Mouse (Mus musculus) neural tube, embryonic 13.5 days (tissue): ENCODE measurements around the gene Apoa2. TPM values are rescaled to one million over a fixed set of nuclear protein-coding genes. Genes with fewer than 3 reads are reported as not detected.
A peak's percentile ranks its signal among the peaks of the same experiment; 100 is the strongest.

ENCODE experiments used
- ATAC-seq: fragments of 200-750 bp; cut with Nextera tagmentation; 2 replicates; pipeline ENCODE4 v1.8.0; 2017; ENCODE audit warnings: low read depth, mild to moderate bottlenecking, moderate TSS enrichment, moderate library complexity
- H3K27ac ChIP-seq: fragments of 300-500 bp; sonication (generic); replicated peaks from 2 replicates; pipeline ENCODE4 v1.5.1; 2015; ENCODE audit warnings: moderate library complexity, mild to moderate bottlenecking, inconsistent platforms
- H3K27me3 ChIP-seq: fragments of 300-500 bp; sonication (generic); 2 replicates; pipeline ENCODE4 v1.6.1; 2015; ENCODE audit warnings: mild to moderate bottlenecking, inconsistent platforms
- H3K36me3 ChIP-seq: fragments of 300-500 bp; sonication (generic); 2 replicates; pipeline ENCODE4 v1.6.1; 2015; ENCODE audit warnings: mild to moderate bottlenecking, inconsistent platforms
- H3K4me1 ChIP-seq: fragments of 300-500 bp; sonication (generic); replicated peaks from 2 replicates; pipeline ENCODE4 v1.6.1; 2015; ENCODE audit warnings: inconsistent platforms
- H3K4me2 ChIP-seq: fragments of 300-500 bp; sonication (generic); 2 replicates; pipeline ENCODE4 v1.6.1; 2015; ENCODE audit warnings: inconsistent platforms, mild to moderate bottlenecking, moderate library complexity
- H3K4me3 ChIP-seq: fragments of 300-500 bp; sonication (generic); 2 replicates; pipeline ENCODE4 v1.5.1; 2015; ENCODE audit warnings: mild to moderate bottlenecking, inconsistent platforms
- H3K9ac ChIP-seq: fragments of 300-500 bp; sonication (generic); 2 replicates; pipeline ENCODE4 v1.6.1; 2015; ENCODE audit warnings: moderate library complexity, mild to moderate bottlenecking, inconsistent platforms
- H3K9me3 ChIP-seq: fragments of 300-500 bp; sonication (generic); 2 replicates; pipeline ENCODE4 v1.6.1; 2016; ENCODE audit warnings: inconsistent platforms
- WGBS: fragments of 180-500 bp; shearing (Covaris S2); methylation state at CpG from one replicate; pipeline ENCODE4 v1.1.7; 2015; 5-methylcytosine and 5-hydroxymethylcytosine counted together
- polyA plus RNA-seq: library from polyadenylated mRNA; unstranded; fragments of >200 nt; fragmentation: Nextera tagmentation; extraction: Ambion mirVana; gene quantifications from 2 replicates; pipeline ENCODE4 v1.2.1, GENCODE M21; 2015

Gene Apoa2
- polyA plus RNA-seq, 1 experiment from 2014 or later: 6.8 TPM

DNA sequence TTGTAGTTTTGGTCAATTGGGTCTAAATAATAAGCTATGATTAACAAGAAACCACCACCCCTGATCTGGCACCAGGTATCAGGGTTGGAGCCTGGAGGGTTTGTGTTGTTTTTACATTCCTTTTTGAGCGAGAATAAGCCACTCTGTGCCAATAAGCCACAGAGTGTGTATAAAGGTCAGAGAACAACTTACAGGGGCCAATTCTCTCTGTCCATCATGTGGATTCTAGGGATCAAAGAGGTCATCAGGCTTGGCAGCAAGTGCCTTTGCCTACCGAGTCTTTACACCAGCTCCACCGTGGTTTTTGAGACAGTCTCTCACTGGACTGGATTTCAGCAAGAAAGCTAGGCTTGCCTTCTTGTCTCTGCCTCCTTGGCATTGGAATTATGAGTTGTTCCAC, 12.0 kb upstream of the Apoa2 start:
- H3K9me3 ChIP-seq: no peaks in the 10 kb centered on the region
- no peak overlapping the region for H3K4me3 ChIP-seq
- H3K27ac ChIP-seq: no peak overlapping the region
- no peak overlapping the region for H3K9ac ChIP-seq
- ATAC-seq: no peak
- no peak overlapping the region for H3K4me2 ChIP-seq
- H3K4me1 ChIP-seq: no peaks in the 10 kb centered on the region
- WGBS: 66% methylated on average over 3 of the region's 3 CpGs
- H3K36me3 ChIP-seq: peaks cover 2% of the 10 kb centered on the region; the same call in 1 of the 2 replicates
- H3K27me3 ChIP-seq: 0 out of 2 replicates have a peak, but pooled peaks cover 6% of the 10 kb centered on the region

GRCm38 (mm10) chr1:171213801-171214496, 10.9 kb upstream of the Apoa2 start, which contains the start of gene Nr1i3:
Gene Nr1i3 (plus strand): TSS chr1:171213970.
- Histone ChIP-seq H3K4me1 (no peaks in the 10 kb centered on the region), H3K27me3 (0 out of 2 replicates have a peak, but pooled peaks cover 6% of the 10 kb centered on the region), H3K4me3 (no peak within 1 kb of the TSS), H3K36me3 (peaks cover 13% of the 10 kb centered on the region), H3K4me2 (no peak within 1 kb of the TSS), H3K9me3 (no peaks in the 10 kb centered on the region), H3K9ac (no peak within 1 kb of the TSS), H3K27ac (no peak within 1 kb of the TSS)
- ATAC-seq: no peak
- WGBS: 73% methylated on average over 10 of the region's 10 CpGs

- no peak for ATAC-seq
- WGBS: 92% methylated on average over 18 of the region's 18 CpGs
- Histone ChIP-seq H3K4me2 (no peak overlapping the region), H3K9ac (no peak overlapping the region), H3K4me3 (no peak overlapping the region), H3K4me1 (peaks cover 10% of the 10 kb centered on the region), H3K9me3 (no peaks in the 10 kb centered on the region), H3K36me3 (peaks cover 27% of the 10 kb centered on the region), H3K27me3 (0 out of 2 replicates have a peak, but pooled peaks cover 6% of the 10 kb centered on the region), H3K27ac (no peak overlapping the region)
Observed at GRCm38 (mm10) chr1:171216241-171216955, 8.5 kb upstream of the Apoa2 start.

GRCm38 (mm10) chr1:171220871-171221270, 4.0 kb upstream of the Apoa2 start:
- Histone ChIP-seq H3K36me3 (peaks cover 27% of the 10 kb centered on the region), H3K4me1 (peaks cover 19% of the 10 kb centered on the region), H3K4me2 (peak overlapping the region; percentile 82), H3K4me3 (peak overlapping the region; percentile 52), H3K9ac (no peak overlapping the region), H3K27ac (no peak overlapping the region), H3K27me3 (no peaks in the 10 kb centered on the region), H3K9me3 (no peaks in the 10 kb centered on the region)
- peak; percentile 12; the same call in 1 of the 2 replicates for ATAC-seq
- 9% methylated on average over 10 of the region's 10 CpGs for WGBS

GRCm38 (mm10) chr1:171221281-171222193, 3.3 kb upstream of the Apoa2 start:
- ATAC-seq: no peak; the same call in none of the 2 replicates
- no peaks in the 10 kb centered on the region for H3K9me3 ChIP-seq
- peak overlapping the region; percentile 52 for H3K4me3 ChIP-seq
- H3K9ac ChIP-seq: peak overlapping the region; percentile 76
- H3K27ac ChIP-seq: peak overlapping the region; percentile 20; the same call in 1 of the 2 replicates
- H3K4me1 ChIP-seq: peaks cover 19% of the 10 kb centered on the region
- H3K27me3 ChIP-seq: no peaks in the 10 kb centered on the region
- peaks cover 27% of the 10 kb centered on the region for H3K36me3 ChIP-seq
- 5% methylated on average over 22 of the region's 22 CpGs for WGBS
- H3K4me2 ChIP-seq: peak overlapping the region; percentile 82

GRCm38 (mm10) chr1:171222238-171223155, 2.4 kb upstream of the Apoa2 start, which contains the start of gene Tomm40l:
Gene Tomm40l (minus strand): TSS chr1:171222514.
- peak; percentile 95 for ATAC-seq
- no peaks in the 10 kb centered on the region for H3K27me3 ChIP-seq
- H3K4me1 ChIP-seq: peaks cover 19% of the 10 kb centered on the region
- no peaks in the 10 kb centered on the region for H3K9me3 ChIP-seq
- H3K36me3 ChIP-seq: peaks cover 27% of the 10 kb centered on the region
- H3K27ac ChIP-seq: peak within 1 kb of the TSS; percentile 63
- peak within 1 kb of the TSS; percentile 76 for H3K9ac ChIP-seq
- WGBS: 2% methylated on average over 28 of the region's 28 CpGs
- H3K4me2 ChIP-seq: peak within 1 kb of the TSS; percentile 82
- peak within 1 kb of the TSS; percentile 52 for H3K4me3 ChIP-seq

GRCm38 (mm10) chr1:171223168-171223567, 1.7 kb upstream of the Apoa2 start:
- H3K9me3 ChIP-seq: no peaks in the 10 kb centered on the region
- H3K4me1 ChIP-seq: peaks cover 19% of the 10 kb centered on the region
- 90% methylated on average over 6 of the region's 6 CpGs for WGBS
- H3K27ac ChIP-seq: peak overlapping the region; percentile 63
- H3K4me3 ChIP-seq: peak overlapping the region; percentile 52; the same call in 1 of the 2 replicates
- H3K9ac ChIP-seq: no peak overlapping the region
- ATAC-seq: no peak
- H3K4me2 ChIP-seq: peak overlapping the region; percentile 82
- no peaks in the 10 kb centered on the region for H3K27me3 ChIP-seq
- peaks cover 21% of the 10 kb centered on the region for H3K36me3 ChIP-seq

DNA sequence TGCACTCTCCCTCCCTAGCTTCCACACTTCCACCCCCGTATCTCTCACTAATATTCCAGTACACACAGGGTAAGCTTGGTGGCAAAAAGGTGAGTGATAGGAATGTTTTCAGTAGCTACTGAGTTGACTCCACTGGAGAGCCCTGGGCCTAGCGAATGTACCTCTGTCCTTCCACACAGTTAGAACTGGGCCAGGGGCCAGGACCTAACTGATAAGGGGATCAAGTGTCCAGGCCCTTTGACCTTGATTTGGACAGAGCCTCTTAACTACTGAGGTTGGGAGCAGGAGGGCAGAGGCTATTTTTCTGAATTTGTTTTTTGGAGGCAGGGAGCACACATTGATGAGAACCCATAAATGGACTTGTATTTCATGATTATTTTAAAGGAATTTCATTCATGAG, 1.1 kb upstream of the Apoa2 start:
- Histone ChIP-seq H3K27ac (no peak overlapping the region), H3K36me3 (peaks cover 15% of the 10 kb centered on the region), H3K4me3 (no peak overlapping the region), H3K4me2 (no peak overlapping the region), H3K9ac (no peak overlapping the region), H3K27me3 (no peaks in the 10 kb centered on the region), H3K9me3 (no peaks in the 10 kb centered on the region), H3K4me1 (peaks cover 19% of the 10 kb centered on the region)
- no peak for ATAC-seq
- 97% methylated on average over 2 of the region's 2 CpGs for WGBS

DNA sequence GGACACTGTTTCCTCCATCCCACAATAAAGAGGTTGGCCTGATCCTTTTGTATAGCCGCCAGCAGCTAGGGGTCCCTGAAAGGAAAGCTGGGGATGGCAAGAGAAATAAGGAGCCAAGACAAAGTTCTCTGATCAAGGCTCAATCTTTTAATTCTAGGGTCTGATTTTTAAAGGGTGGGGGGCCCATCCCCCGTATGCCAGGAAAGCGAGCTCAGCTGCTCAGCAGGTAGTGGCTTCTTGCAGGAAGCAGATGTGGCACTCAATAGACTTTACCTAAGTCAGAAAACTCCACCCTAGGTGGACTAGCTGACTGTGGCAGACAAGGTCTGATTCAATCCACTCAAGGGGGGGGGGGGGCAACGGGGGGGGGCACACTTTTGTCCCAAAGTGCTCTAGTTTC, 1.9 kb downstream of the Apoa2 start:
- Histone ChIP-seq H3K4me2 (no peak overlapping the region), H3K27ac (no peak overlapping the region), H3K27me3 (no peaks in the 10 kb centered on the region), H3K4me3 (no peak overlapping the region), H3K36me3 (no peaks in the 10 kb centered on the region), H3K9ac (no peak overlapping the region), H3K9me3 (no peaks in the 10 kb centered on the region), H3K4me1 (peaks cover 6% of the 10 kb centered on the region)
- 53% methylated on average over 4 of the region's 4 CpGs for WGBS
- no peak for ATAC-seq

DNA sequence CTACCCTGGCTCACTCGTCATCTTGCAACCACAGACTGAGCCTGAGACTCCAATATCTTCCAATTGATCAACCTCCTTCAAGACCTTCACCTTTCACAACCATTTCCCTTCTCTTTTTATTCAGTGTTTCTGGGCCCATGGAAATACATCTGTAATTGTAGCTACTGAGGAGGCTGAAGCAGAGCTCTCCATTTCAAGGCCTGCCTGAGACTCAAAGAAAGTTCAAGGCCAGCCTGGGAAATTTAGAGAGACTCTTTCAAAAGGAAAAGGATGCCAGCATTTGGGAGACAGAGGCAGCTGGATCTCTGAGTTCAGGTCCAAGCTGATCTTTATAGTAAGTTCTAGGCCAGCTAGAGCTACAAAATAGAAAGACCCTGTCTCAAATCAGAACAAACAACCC, 3.0 kb downstream of the Apoa2 start:
- 85% methylated on average over 1 of the region's 1 CpGs for WGBS
- no peaks in the 10 kb centered on the region for H3K36me3 ChIP-seq
- no peaks in the 10 kb centered on the region for H3K9me3 ChIP-seq
- ATAC-seq: no peak
- H3K27me3 ChIP-seq: no peaks in the 10 kb centered on the region
- 0 out of 2 replicates have a peak, but pooled peaks cover 3% of the 10 kb centered on the region for H3K4me1 ChIP-seq
- no peak overlapping the region for H3K27ac ChIP-seq
- H3K9ac ChIP-seq: no peak overlapping the region
- H3K4me3 ChIP-seq: no peak overlapping the region
- H3K4me2 ChIP-seq: no peak overlapping the region

DNA sequence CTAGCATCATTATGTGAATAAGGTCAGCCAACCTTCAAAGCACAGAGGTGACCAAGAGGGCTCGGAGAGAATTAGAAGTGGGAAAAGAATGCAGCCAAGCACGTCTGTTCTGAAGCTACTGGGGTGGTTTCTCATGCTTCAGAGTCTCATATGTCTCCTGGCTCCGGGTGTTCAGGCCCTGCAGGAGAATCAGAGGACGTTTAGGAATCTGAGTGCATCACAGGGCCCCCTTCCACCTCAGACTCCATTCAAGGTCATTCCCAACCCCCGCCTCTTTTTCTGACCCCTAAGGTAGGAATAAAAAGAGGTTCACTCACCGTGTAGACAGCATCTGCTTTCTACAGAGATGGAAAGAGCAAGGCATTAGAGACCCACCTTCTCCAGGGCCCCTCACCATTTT, 4.9 kb downstream of the Apoa2 start:
- Histone ChIP-seq H3K4me2 (no peak overlapping the region), H3K36me3 (peaks cover 17% of the 10 kb centered on the region), H3K9ac (no peak overlapping the region), H3K4me1 (no peaks in the 10 kb centered on the region), H3K9me3 (no peaks in the 10 kb centered on the region), H3K27ac (no peak overlapping the region), H3K27me3 (no peaks in the 10 kb centered on the region), H3K4me3 (no peak overlapping the region)
- 58% methylated on average over 6 of the region's 6 CpGs for WGBS
- no peak for ATAC-seq
